Mouse (Mus musculus): ENCODE data around the gene Dph2.

- TF ChIP-seq CTCF (IDR thresholded peaks at IDR 0.05; ENCODE audit: borderline replicate concordance, insufficient read depth, low read length) (peak; percentile 47; the same call in 1 of the 2 replicates), POLR2A (IDR thresholded peaks at IDR 0.05; ENCODE audit: low read depth, low read length) (no peak)
Observed at GRCm38 (mm10) chr4:117928699-117929241, 36.9 kb upstream of the Dph2 start.
